Mouse (Mus musculus) C2C12 (cell line): Measurements from ENCODE around the gene Bpifb5.

Source experiments
- CTCF ChIP-seq: IDR thresholded peaks from one replicate; pipeline ENCODE4 v1.5.1; 2011; ENCODE audit not compliant: control insufficient read depth, insufficient read depth, insufficient read length
- FOSL1 ChIP-seq: IDR thresholded peaks from one replicate; pipeline ENCODE4 v1.8.0; 2011; ENCODE audit warnings: mild to moderate bottlenecking, low read length; ENCODE audit not compliant: poor library complexity, insufficient read depth, severe bottlenecking
- MAX ChIP-seq: IDR thresholded peaks from one replicate; pipeline ENCODE4 v1.6.1; 2011; ENCODE audit warnings: mild to moderate bottlenecking, control low read depth
- USF1 ChIP-seq: IDR thresholded peaks from one replicate; pipeline ENCODE4 v1.6.1; 2011; ENCODE audit warnings: low read depth, mild to moderate bottlenecking, control low read depth, moderate library complexity

- TF ChIP-seq CTCF, result no peak
- no peak for TF ChIP-seq MAX
- no peak for TF ChIP-seq FOSL1
- TF ChIP-seq USF1, result no peak
Measured at GRCm38 (mm10) chr2:154209112-154209511, 14.4 kb upstream of the Bpifb5 start.
